Comparison of ENCODE assay signal across 1 mouse cellular context in the genomic region with DNA sequence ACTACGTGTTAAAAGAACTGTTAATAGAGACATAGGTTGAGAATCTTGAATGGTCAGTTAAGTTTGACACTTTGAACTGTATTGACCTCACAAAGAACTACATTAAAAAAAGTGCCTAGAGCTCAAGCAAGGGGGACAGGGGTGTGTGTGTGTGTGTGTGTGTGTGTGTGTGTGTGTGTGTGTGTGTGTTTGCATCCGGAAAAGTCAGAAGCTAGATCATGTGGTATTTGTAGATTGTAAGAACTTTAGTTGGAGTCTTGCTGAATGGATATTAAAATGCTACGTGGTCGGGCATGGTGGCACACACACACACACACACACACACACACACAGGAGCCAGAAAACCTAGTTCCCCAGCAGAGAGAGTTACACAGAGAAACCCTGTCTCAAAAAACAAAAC.
TF ChIP-seq lines count a peak whose summit lies in the region.

No protein-coding gene starts in this region.

TF ChIP-seq in CH12.LX, 34 proteins besides CTCF, POLR2A, EP300 and RAD21 (continued from another document):
- TF ChIP-seq POLR2AphosphoS2 (IDR thresholded peaks at IDR 0.05; ENCODE audit: low read depth, low read length) (no peak), RCOR1 (conservative IDR thresholded peaks at IDR 0.05; ENCODE audit: low read depth, low read length) (no peak), SIN3A (IDR thresholded peaks at IDR 0.05; ENCODE audit: low read length) (no peak), CHD2 (IDR thresholded peaks at IDR 0.05; ENCODE audit: low read length) (no peak)
